Mouse (Mus musculus): ENCODE results near the gene Npas2. TPM values are rescaled to one million over a fixed set of nuclear protein-coding genes. Genes with fewer than 3 reads are reported as not detected.

Npas2 gene
- polyA plus RNA-seq, 1 experiment from 2014 or later = 2.4 TPM

DNA sequence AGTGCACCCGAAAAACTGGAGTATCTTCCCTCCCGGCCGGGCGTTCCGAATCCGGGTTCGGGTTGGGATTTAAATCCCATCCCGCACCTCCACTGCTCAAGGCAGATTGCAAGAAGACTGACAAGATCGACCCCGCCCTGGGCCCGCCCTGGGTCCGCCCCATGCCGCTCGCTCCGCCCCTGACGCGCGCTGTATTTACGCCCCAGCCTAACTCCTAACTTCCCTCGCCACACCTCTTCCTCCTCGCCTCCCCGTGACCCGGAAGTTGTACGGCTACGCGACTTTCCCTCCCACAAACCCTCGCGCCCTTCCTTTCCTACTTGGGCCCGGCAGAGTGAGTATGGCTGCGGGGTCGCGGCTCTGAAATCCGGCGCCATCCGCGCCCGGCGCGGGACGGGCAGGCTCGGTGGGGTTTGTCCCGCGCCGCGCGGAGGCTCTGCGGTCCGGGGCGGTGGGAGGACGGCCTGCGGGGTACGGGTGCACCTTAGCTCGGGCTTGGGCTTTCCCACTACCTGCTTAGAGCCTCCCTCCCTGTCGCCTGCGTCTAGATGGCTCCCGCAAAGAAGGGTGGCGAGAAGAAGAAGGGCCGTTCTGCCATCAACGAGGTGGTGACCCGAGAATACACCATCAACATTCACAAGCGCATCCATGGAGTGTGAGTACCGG, 174.2 kb downstream of the Npas2 start, which contains the start of gene Rpl31:
Gene Rpl31 (plus strand): TSS at position 242 of the 666 bp plus-strand sequence.
- under 1% methylated on average over 62 of the region's 62 CpGs for WGBS

GRCm38 (mm10) chr1:39368267-39368841, 174.8 kb downstream of the Npas2 start:
- Histone ChIP-seq H3K4me1 (replicated peaks) (peaks cover 15% of the 10 kb centered on the region), H3K4me2 (peak overlapping the region; percentile 86), H3K4me3 (peak overlapping the region; percentile 95), H3K9ac (peak overlapping the region; percentile 92), H3K9me3 (replicated peaks) (no peaks in the 10 kb centered on the region), H3K27ac (peak overlapping the region; percentile 88), H3K27me3 (no peaks in the 10 kb centered on the region), H3K36me3 (peaks cover 36% of the 10 kb centered on the region)
- WGBS = under 1% methylated on average over 34 of the region's 34 CpGs
- peak; percentile 28; the same call in 1 of the 2 replicates for ATAC-seq (replicated peaks; ENCODE audit: insufficient number of reproducible peaks, insufficient read depth, low FRiP score, low read depth)

More for the DNA sequence above, 174.2 kb downstream of the Npas2 start, which contains the start of gene Rpl31:
- ATAC-seq (replicated peaks; ENCODE audit: insufficient number of reproducible peaks, insufficient read depth, low FRiP score, low read depth) = peak; percentile 100
- peak within 1 kb of the TSS; percentile 95 for H3K4me3 ChIP-seq
- peak within 1 kb of the TSS; percentile 92 for H3K9ac ChIP-seq
- H3K27me3 ChIP-seq = no peaks in the 10 kb centered on the region
- peaks cover 15% of the 10 kb centered on the region for H3K4me1 ChIP-seq (replicated peaks)
- H3K4me2 ChIP-seq = peak within 1 kb of the TSS; percentile 86
- no peaks in the 10 kb centered on the region for H3K9me3 ChIP-seq (replicated peaks)
- H3K36me3 ChIP-seq = peaks cover 30% of the 10 kb centered on the region
- H3K27ac ChIP-seq = peak within 1 kb of the TSS; percentile 88

DNA sequence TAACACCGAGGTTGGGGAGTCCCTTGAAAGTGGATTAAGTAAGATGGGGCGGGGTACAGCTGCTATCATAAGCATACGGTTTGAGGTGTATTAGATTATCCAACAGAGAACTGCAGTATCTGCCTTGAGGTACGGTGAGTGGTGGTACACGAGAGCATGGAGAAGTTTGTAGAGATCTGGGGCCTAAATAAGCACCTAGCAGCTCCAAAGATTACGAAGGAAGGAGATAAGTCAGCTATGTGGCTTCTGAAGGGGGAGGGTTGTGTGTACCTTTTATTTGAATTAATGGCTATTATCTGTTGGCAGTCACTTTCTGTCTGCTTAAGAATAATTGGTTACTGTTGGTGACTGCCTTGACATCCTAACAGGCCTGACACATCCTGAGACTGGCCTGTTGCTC, 176.9 kb downstream of the Npas2 start:
- no peak for ATAC-seq (replicated peaks; ENCODE audit: insufficient number of reproducible peaks, insufficient read depth, low FRiP score, low read depth)
- Histone ChIP-seq H3K9me3 (replicated peaks) (no peaks in the 10 kb centered on the region), H3K27me3 (no peaks in the 10 kb centered on the region), H3K27ac (no peak overlapping the region), H3K4me3 (no peak overlapping the region), H3K36me3 (peaks cover 45% of the 10 kb centered on the region), H3K9ac (no peak overlapping the region), H3K4me2 (no peak overlapping the region), H3K4me1 (replicated peaks) (peaks cover 15% of the 10 kb centered on the region)
- WGBS = 71% methylated on average over 6 of the region's 6 CpGs

DNA sequence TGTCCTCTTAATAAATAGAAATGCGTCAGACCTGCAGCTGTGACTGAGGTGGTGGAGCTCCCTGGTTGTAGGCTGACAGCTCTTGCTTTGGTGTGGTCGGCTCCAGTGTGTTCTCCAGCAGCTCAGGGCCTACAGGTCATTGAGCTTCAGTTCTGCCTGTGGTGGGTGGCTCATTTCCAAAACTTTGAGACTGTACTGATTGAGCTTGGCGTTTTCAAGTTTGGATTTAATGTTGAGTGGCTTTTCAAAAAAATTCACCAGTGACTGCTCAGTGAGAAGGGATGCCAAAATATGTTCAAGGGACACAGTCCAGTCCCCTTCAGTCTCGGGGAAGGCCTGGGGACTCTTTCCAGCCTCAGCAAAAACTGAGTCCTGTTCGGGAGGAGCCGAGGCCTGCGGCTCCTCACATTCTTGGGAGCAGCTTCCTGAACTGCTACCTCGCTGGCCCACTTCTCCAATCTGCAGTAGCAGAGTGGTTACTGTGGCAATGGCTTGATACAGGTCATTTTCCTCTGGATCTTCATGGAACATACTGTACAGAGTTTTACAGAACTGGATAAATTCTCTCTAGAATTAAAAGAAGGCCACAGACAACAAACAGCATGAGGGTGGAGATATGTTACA, 178.8 kb downstream of the Npas2 start:
- Histone ChIP-seq H3K4me3 (no peak overlapping the region), H3K27ac (no peak overlapping the region), H3K27me3 (no peaks in the 10 kb centered on the region), H3K4me1 (replicated peaks) (peaks cover 11% of the 10 kb centered on the region), H3K4me2 (no peak overlapping the region), H3K9ac (no peak overlapping the region), H3K9me3 (replicated peaks) (no peaks in the 10 kb centered on the region), H3K36me3 (peaks cover 48% of the 10 kb centered on the region)
- WGBS = 74% methylated on average over 8 of the region's 8 CpGs
- ATAC-seq (replicated peaks; ENCODE audit: insufficient number of reproducible peaks, insufficient read depth, low FRiP score, low read depth) = no peak

DNA sequence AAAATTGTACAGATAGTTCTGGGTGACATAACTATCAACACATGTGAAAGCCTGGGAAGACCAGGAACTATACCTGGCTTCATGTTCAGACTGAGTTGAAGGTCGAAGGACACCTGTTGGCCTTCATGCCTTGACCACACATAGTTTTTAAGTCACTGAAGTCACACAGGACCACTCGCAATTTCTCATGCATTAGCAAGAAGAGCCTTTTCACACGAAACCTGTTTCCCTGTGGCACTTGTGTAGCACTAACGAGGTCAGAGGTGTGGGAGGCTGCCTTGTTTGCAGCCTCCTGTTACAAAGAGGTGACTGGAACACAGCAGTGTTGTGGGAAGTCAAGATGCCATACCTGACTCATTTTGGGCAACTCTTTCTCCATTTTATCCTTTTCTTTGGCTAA, 179.8 kb downstream of the Npas2 start:
- Histone ChIP-seq H3K4me3 (no peak overlapping the region), H3K9me3 (replicated peaks) (no peaks in the 10 kb centered on the region), H3K27me3 (no peaks in the 10 kb centered on the region), H3K4me1 (replicated peaks) (peaks cover 11% of the 10 kb centered on the region), H3K9ac (no peak overlapping the region), H3K36me3 (peaks cover 48% of the 10 kb centered on the region), H3K4me2 (no peak overlapping the region), H3K27ac (no peak overlapping the region)
- WGBS = 84% methylated on average over 4 of the region's 4 CpGs
- ATAC-seq (replicated peaks; ENCODE audit: insufficient number of reproducible peaks, insufficient read depth, low FRiP score, low read depth) = no peak

DNA sequence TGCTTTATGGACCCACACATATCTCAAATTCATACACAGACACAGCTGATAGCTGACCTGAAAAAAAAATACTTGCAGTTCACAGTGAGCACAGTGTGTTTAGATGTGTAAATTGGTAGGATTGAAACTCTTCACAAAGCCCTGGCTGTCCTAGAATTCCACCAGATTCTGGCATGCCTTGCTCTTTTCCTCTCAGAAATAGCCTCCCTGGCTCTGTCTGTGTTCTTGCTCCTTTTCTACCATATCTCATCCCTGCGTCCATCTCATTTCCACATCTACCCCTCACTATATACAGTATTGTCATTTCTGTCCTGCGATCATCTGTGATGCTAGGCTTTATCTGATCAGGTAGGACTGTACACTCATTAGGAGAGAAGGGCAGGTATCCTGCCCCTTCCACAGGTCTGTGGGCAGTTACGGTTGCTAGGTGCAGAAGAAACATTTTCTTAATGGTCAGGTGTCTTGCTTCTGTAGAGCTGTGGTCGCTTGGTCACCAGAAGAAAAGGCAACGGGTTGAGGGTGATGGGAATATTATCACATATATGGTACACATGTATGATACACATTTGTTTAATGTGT, 180.8 kb downstream of the Npas2 start:
- Histone ChIP-seq H3K9me3 (replicated peaks) (no peaks in the 10 kb centered on the region), H3K4me1 (replicated peaks) (peaks cover 4% of the 10 kb centered on the region), H3K27me3 (no peaks in the 10 kb centered on the region), H3K4me2 (no peak overlapping the region), H3K36me3 (peaks cover 48% of the 10 kb centered on the region), H3K27ac (no peak overlapping the region), H3K4me3 (no peak overlapping the region), H3K9ac (no peak overlapping the region)
- 86% methylated on average over 5 of the region's 5 CpGs for WGBS
- no peak for ATAC-seq (replicated peaks; ENCODE audit: insufficient number of reproducible peaks, insufficient read depth, low FRiP score, low read depth)

DNA sequence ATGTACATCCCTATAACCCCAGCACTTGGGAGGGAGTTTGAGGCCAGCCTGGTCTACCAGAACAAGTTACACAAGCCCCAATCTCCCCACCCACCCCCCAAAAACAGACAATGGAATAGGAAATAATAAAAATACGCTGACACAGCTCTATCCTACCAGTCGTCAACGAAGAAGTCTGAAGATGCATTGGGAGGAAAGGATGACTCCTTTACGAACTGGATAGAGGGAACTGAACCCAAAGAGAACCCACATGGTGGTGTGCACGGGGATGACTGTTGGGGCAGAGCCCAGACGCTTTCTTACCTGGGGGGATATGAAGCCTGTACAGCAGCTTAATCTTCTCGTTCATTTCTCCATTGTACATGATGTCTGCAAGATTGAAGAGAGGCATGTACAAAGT, 182.6 kb downstream of the Npas2 start:
- Histone ChIP-seq H3K4me3 (no peak overlapping the region), H3K4me1 (replicated peaks) (no peaks in the 10 kb centered on the region), H3K27me3 (no peaks in the 10 kb centered on the region), H3K9me3 (replicated peaks) (no peaks in the 10 kb centered on the region), H3K27ac (no peak overlapping the region), H3K9ac (no peak overlapping the region), H3K4me2 (no peak overlapping the region), H3K36me3 (peaks cover 35% of the 10 kb centered on the region)
- 84% methylated on average over 7 of the region's 7 CpGs for WGBS
- no peak for ATAC-seq (replicated peaks; ENCODE audit: insufficient number of reproducible peaks, insufficient read depth, low FRiP score, low read depth)

DNA sequence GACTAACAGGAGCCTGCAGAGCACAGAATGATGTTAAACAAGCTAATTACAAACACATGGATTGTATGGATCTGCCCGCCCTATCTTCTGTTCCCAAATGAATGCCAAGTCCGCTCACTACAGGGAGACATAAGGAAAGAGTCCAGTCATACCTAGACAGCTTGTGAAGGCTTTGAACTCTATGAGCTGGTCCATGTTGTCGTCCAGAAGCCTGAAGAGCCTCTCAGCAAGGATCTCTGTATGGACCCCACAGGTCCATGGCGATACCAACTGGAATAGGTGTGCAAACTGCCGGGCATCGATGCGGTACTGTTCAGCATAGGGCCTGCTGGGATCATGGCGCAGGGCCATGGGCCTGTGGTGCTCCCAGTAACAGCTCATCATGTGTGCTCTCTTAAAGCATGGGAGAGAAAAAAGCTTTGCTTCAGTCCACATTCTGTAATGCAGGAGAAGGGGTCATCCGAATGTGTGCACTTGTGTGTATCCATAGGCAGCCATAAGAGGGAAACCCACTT, 183.3 kb downstream of the Npas2 start:
- no peak overlapping the region for H3K4me3 ChIP-seq
- no peak overlapping the region for H3K9ac ChIP-seq
- no peak overlapping the region for H3K27ac ChIP-seq
- no peak overlapping the region for H3K4me2 ChIP-seq
- no peaks in the 10 kb centered on the region for H3K4me1 ChIP-seq (replicated peaks)
- 96% methylated on average over 9 of the region's 9 CpGs for WGBS
- no peaks in the 10 kb centered on the region for H3K9me3 ChIP-seq (replicated peaks)
- ATAC-seq (replicated peaks; ENCODE audit: insufficient number of reproducible peaks, insufficient read depth, low FRiP score, low read depth) = no peak
- H3K36me3 ChIP-seq = peaks cover 28% of the 10 kb centered on the region
- H3K27me3 ChIP-seq = no peaks in the 10 kb centered on the region

GRCm38 (mm10) chr1:39378540-39378939, 185.0 kb downstream of the Npas2 start:
- Histone ChIP-seq H3K27ac (no peak overlapping the region), H3K4me3 (no peak overlapping the region), H3K4me2 (no peak overlapping the region), H3K36me3 (peaks cover 11% of the 10 kb centered on the region), H3K9ac (no peak overlapping the region), H3K4me1 (replicated peaks) (no peaks in the 10 kb centered on the region), H3K27me3 (no peaks in the 10 kb centered on the region), H3K9me3 (replicated peaks) (no peaks in the 10 kb centered on the region)
- ATAC-seq (replicated peaks; ENCODE audit: insufficient number of reproducible peaks, insufficient read depth, low FRiP score, low read depth) = no peak
- WGBS = 76% methylated on average over 1 of the region's 1 CpGs

- H3K36me3 ChIP-seq = peaks cover 6% of the 10 kb centered on the region; the same call in 1 of the 2 replicates
- 46% methylated on average over 5 of the region's 5 CpGs for WGBS
- H3K9me3 ChIP-seq (replicated peaks) = no peaks in the 10 kb centered on the region
Observed at GRCm38 (mm10) chr1:39379021-39379420, 185.5 kb downstream of the Npas2 start.

GRCm38 (mm10) chr1:39381017-39381416, 187.5 kb downstream of the Npas2 start:
- Histone ChIP-seq H3K9ac (no peak overlapping the region), H3K9me3 (replicated peaks) (no peaks in the 10 kb centered on the region), H3K4me2 (no peak overlapping the region), H3K27ac (no peak overlapping the region), H3K4me1 (replicated peaks) (no peaks in the 10 kb centered on the region), H3K36me3 (peaks cover 3% of the 10 kb centered on the region; the same call in 1 of the 2 replicates), H3K4me3 (no peak overlapping the region), H3K27me3 (no peaks in the 10 kb centered on the region)
- WGBS = 83% methylated on average over 9 of the region's 9 CpGs
- ATAC-seq (replicated peaks; ENCODE audit: insufficient number of reproducible peaks, insufficient read depth, low FRiP score, low read depth) = no peak

More at GRCm38 (mm10) chr1:39379021-39379420, 185.5 kb downstream of the Npas2 start:
- no peaks in the 10 kb centered on the region for H3K4me1 ChIP-seq (replicated peaks)
- H3K4me2 ChIP-seq = no peak overlapping the region
- H3K4me3 ChIP-seq = no peak overlapping the region
- ATAC-seq (replicated peaks; ENCODE audit: insufficient number of reproducible peaks, insufficient read depth, low FRiP score, low read depth) = no peak
- no peak overlapping the region for H3K27ac ChIP-seq
- no peak overlapping the region for H3K9ac ChIP-seq
- no peaks in the 10 kb centered on the region for H3K27me3 ChIP-seq
